Mouse (Mus musculus) ovary, adult 18-20 months (tissue): Measurements from ENCODE around the gene Mrpl39.

Experiments used
- DNase-seq: peaks from one replicate; pipeline ENCODE4 v3.0.0; 2022; ENCODE audit warnings: low spot score, mixed read lengths

The Mrpl39 gene

DNA sequence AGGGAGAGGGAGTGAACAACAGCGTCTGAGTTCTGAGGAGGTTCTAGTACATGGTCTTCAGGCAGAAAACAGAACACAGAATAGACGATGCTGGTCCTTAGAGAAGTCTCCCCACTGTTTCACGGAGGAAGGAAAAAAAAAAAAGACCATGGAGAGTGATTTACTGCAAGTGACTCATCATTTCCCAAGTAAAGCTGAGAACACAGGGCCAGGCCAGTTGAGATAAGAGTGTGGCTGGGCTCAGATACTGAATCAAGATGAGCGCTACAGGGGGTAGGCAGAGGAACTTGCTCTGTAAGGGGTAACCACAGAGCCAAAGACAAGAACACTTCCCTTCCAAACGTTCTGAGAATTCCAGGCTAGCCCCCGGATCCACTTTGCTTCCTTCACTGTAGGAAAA, 36.8 kb downstream of the Mrpl39 start:
- no peak for DNase-seq

DNA sequence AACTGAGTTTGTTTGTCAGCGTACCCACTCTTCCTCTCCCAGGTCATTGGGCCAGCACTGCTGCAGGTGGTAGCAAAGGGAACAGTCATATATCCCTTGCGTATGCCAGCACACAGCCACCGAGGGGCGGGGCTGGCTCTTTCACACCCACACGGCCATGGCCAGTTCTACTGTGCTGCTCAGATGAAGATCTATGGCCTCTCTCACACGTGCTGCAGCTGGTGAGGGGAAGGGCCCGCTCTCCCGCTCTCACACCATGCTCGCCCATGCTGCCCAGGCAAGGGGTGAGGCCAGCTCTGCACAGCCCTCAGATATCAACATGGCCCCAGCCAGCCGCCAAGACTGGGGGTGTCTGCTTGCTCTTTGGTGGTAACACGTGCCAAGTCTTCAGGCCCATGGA, 39.4 kb downstream of the Mrpl39 start:
- DNase-seq, result no peak

DNA sequence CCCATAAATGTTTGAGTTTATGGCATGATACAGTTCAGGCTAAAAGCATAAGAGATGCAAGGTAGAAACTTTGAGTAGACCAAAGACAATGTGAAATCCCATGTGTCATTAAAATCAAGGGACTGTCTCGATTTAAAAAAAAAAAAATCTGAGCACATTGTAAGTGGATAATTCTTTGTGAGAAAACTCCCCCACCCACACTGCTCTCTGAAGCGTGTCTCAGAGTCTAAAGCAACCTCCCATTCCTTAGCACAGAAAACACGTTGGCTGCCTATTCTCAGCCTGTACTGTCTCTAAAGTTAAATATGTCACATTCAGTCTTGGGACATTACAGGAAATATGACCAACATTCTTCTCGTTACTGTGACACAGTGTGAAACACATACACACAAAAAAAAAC, 53.6 kb downstream of the Mrpl39 start:
- no peak for DNase-seq

DNA sequence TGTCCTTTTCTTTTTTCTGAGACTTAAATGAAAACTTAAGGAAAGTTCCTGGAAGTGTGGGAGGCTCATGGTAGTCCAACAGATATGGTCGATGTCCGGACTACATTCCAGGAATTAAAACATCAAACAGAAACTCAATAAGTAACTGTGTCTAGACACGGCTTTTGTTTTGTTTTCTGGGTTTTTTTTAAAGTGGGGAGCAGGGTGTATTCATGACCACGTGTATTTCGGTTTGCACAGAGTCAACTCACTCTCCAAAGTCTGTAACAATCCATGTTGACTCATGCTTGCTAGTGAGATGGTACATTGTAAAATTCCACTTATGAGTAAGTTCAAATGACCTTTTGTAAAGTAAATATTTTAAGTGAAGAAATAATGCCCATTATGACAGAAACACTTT, 54.8 kb downstream of the Mrpl39 start:
- DNase-seq, result no peak

DNA sequence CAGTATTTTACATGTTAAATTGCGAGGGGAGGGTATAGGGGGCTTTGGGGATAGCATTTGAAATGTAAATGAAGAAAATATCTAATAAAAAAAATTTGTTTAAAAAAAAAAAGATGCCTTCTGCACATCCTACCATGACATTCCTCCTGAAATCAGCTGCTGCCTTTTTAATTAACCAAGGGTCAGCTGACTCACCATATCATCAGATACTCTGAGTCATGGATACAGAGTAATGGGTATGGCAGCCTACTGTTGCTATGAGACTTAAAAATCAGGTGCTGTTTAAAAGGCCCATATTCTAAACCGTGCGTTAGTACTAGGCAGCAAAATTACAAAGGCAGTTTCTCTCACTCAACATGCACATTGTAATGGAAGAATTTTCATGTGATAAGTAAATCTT, 58.2 kb downstream of the Mrpl39 start:
- DNase-seq, result no peak
